Mouse (Mus musculus) liver, embryonic 14.5 days (tissue): ENCODE data around the gene Sp110. TPM values are rescaled to one million over a fixed set of nuclear protein-coding genes. Genes with fewer than 3 reads are reported as not detected.
A peak's percentile ranks its signal among the peaks of the same experiment; 100 is the strongest.
"Not testable (repeated sequence)": the region's sequence is repeated elsewhere in the genome, so short reads cannot be mapped to it uniquely, and the experiment has no call there.

ENCODE experiments used
- ATAC-seq: fragments of 200-750 bp; cut with Nextera tagmentation; 2 replicates; pipeline ENCODE4 v1.8.0; 2017; ENCODE audit warnings: moderate number of reproducible peaks, mild to moderate bottlenecking, moderate library complexity; ENCODE audit not compliant: insufficient read depth
- DNase-seq, 3 experiments: peaks; one replicate each; pipeline ENCODE4 v3.0.0-alpha.2; 2012 to 2013; ENCODE audit warnings: low read depth in 3 of 3, low spot score in 3 of 3
- H3K27ac ChIP-seq: fragments of 300-500 bp; sonication (generic); 2 replicates; pipeline ENCODE4 v1.5.1; 2014; ENCODE audit warnings: moderate library complexity, mild to moderate bottlenecking, control low read depth, inconsistent platforms
- H3K27me3 ChIP-seq: fragments of 300-500 bp; sonication (generic); 2 replicates; pipeline ENCODE4 v1.6.1; 2014; ENCODE audit warnings: mild to moderate bottlenecking, low read length, moderate library complexity; ENCODE audit not compliant: control insufficient read depth, insufficient read depth
- H3K36me3 ChIP-seq: fragments of 300-500 bp; sonication (generic); replicated peaks from 2 replicates; pipeline ENCODE4 v1.6.1; 2014; ENCODE audit warnings: low read depth; ENCODE audit not compliant: control insufficient read depth, insufficient read depth
- H3K4me1 ChIP-seq, 2 experiments: fragments of 200-500 bp in 1 of 2; fragments of 300-500 bp in 1 of 2; sonication (generic) in 1 of 2; replicated peaks; 2 replicates each; pipeline ENCODE4 v1.6.1; 2012 to 2014; ENCODE audit warnings: antibody characterized with exemption in 1 of 2, inconsistent platforms in 1 of 2, low read length in 1 of 2; ENCODE audit not compliant: control insufficient read depth in 2 of 2, insufficient read depth in 2 of 2
- H3K4me2 ChIP-seq: fragments of 300-500 bp; sonication (generic); 2 replicates; pipeline ENCODE4 v1.6.1; 2014; ENCODE audit warnings: low read depth, mild to moderate bottlenecking, control low read depth, moderate library complexity
- H3K4me3 ChIP-seq, 2 experiments: fragments of 200-500 bp in 1 of 2; fragments of 300-500 bp in 1 of 2; sonication (generic) in 1 of 2; 2 replicates each; pipeline ENCODE4 v1.5.1; 2012 to 2014; ENCODE audit warnings: low read depth in 2 of 2, low read length in 2 of 2, mild to moderate bottlenecking in 2 of 2, control low read depth in 1 of 2, inconsistent platforms in 1 of 2, moderate library complexity in 1 of 2; ENCODE audit not compliant: insufficient read depth in 1 of 2
- H3K9ac ChIP-seq: fragments of 300-500 bp; sonication (generic); replicated peaks from 2 replicates; pipeline ENCODE4 v1.6.1; 2014; ENCODE audit warnings: mild to moderate bottlenecking, control low read depth, moderate library complexity
- H3K9me3 ChIP-seq: fragments of 300-500 bp; sonication (generic); 2 replicates; pipeline ENCODE4 v1.6.1; 2016; ENCODE audit warnings: low read length, mixed read lengths; ENCODE audit not compliant: control insufficient read depth
- WGBS: fragments of 180-500 bp; shearing (Covaris S2); extraction: QIAGEN DNeasy Blood & Tissue Kit; methylation state at CpG from one replicate; pipeline ENCODE4 v1.1.7; 2014; ENCODE audit not compliant: insufficient replicate concordance; 5-methylcytosine and 5-hydroxymethylcytosine counted together
- polyA plus RNA-seq, 2 experiments: library from polyadenylated mRNA; depleted of rRNA in 1 of 2; stranded (reverse) in 1 of 2; unstranded in 1 of 2; fragments of >200 nt; fragmentation: Nextera tagmentation in 1 of 2; extraction: Ambion mirVana in 1 of 2; gene quantifications; 2 replicates each; pipeline versions ENCODE4 v1.2.1 to v1.2.3; 2012 to 2014

The Sp110 gene
- polyA plus RNA-seq, 2 experiments = 3.5 to 5.3 TPM

GRCm38 (mm10) chr1:85608361-85608760, 9.7 kb upstream of the Sp110 start:
- H3K9ac ChIP-seq, H3K4me1 ChIP-seq, H3K9me3 ChIP-seq, H3K27me3 ChIP-seq, H3K27ac ChIP-seq, H3K36me3 ChIP-seq, H3K4me3 ChIP-seq, DNase-seq, H3K4me2 ChIP-seq, ATAC-seq: not testable (repeated sequence)
- WGBS = 62% methylated on average over 3 of the region's 4 CpGs

- not testable (repeated sequence) for H3K4me3 ChIP-seq, H3K36me3 ChIP-seq, H3K27me3 ChIP-seq, H3K4me1 ChIP-seq, H3K9ac ChIP-seq, H3K27ac ChIP-seq, ATAC-seq, H3K9me3 ChIP-seq, H3K4me2 ChIP-seq, DNase-seq
- WGBS = no CpG with 5 or more reads among the region's 1 CpGs
These were observed 5.7 kb upstream of the Sp110 start for GRCm38 (mm10) chr1:85604341-85604740.

GRCm38 (mm10) chr1:85600794-85601193, 2.2 kb upstream of the Sp110 start:
- not testable (repeated sequence) for H3K36me3 ChIP-seq, H3K27ac ChIP-seq, ATAC-seq, H3K9ac ChIP-seq, H3K27me3 ChIP-seq, H3K4me3 ChIP-seq, H3K9me3 ChIP-seq, H3K4me1 ChIP-seq
- peak in 1 of 3 experiments; percentile 0 for DNase-seq
- peak overlapping the region; percentile 42 for H3K4me2 ChIP-seq
- 44% methylated on average over 4 of the region's 4 CpGs for WGBS

GRCm38 (mm10) chr1:85600078-85600477, 1.5 kb upstream of the Sp110 start, which contains the start of gene Sp140:
Gene Sp140 (plus strand): TSS chr1:85600378.
- H3K4me3 ChIP-seq = not testable (repeated sequence)

GRCm38 (mm10) chr1:85592526-85592925, 6.1 kb downstream of the Sp110 start:
- WGBS = 66% methylated on average over 8 of the region's 8 CpGs

More at GRCm38 (mm10) chr1:85600078-85600477, 1.5 kb upstream of the Sp110 start, which contains the start of gene Sp140:
- not testable (repeated sequence) for H3K4me1 ChIP-seq, DNase-seq, H3K36me3 ChIP-seq, H3K9me3 ChIP-seq, ATAC-seq, H3K9ac ChIP-seq, H3K27ac ChIP-seq, H3K27me3 ChIP-seq
- peak within 1 kb of the TSS; percentile 42 for H3K4me2 ChIP-seq
- WGBS = no CpG with 5 or more reads among the region's 5 CpGs

GRCm38 (mm10) chr1:85588697-85589096, 9.9 kb downstream of the Sp110 start:
- not testable (repeated sequence) for H3K27ac ChIP-seq

More at GRCm38 (mm10) chr1:85592526-85592925, 6.1 kb downstream of the Sp110 start:
- H3K9me3 ChIP-seq, H3K36me3 ChIP-seq, H3K4me1 ChIP-seq, DNase-seq, H3K27me3 ChIP-seq, H3K27ac ChIP-seq, H3K4me3 ChIP-seq, H3K4me2 ChIP-seq, H3K9ac ChIP-seq, ATAC-seq: not testable (repeated sequence)

More at GRCm38 (mm10) chr1:85588697-85589096, 9.9 kb downstream of the Sp110 start:
- 30% methylated on average over 1 of the region's 2 CpGs for WGBS
- ATAC-seq, H3K9ac ChIP-seq, H3K4me1 ChIP-seq, DNase-seq, H3K4me2 ChIP-seq, H3K27me3 ChIP-seq, H3K36me3 ChIP-seq, H3K4me3 ChIP-seq, H3K9me3 ChIP-seq: not testable (repeated sequence)
